Mouse (Mus musculus) midbrain, embryonic 15.5 days (tissue): ENCODE results near the gene Fezf2. TPM values are rescaled to one million over a fixed set of nuclear protein-coding genes. Genes with fewer than 3 reads are reported as not detected.

Experiments
- ATAC-seq: fragments of 200-750 bp; cut with Nextera tagmentation; replicated peaks from 2 replicates; pipeline ENCODE4 v1.8.0; 2017; ENCODE audit warnings: moderate TSS enrichment
- H3K27ac ChIP-seq: fragments of 300-500 bp; sonication (generic); 2 replicates; pipeline ENCODE4 v1.5.1; 2015; ENCODE audit warnings: mild to moderate bottlenecking, inconsistent platforms
- H3K27me3 ChIP-seq: fragments of 300-500 bp; sonication (generic); replicated peaks from 2 replicates; pipeline ENCODE4 v1.6.1; 2015; ENCODE audit warnings: inconsistent platforms
- H3K36me3 ChIP-seq: fragments of 300-500 bp; sonication (generic); replicated peaks from 2 replicates; pipeline ENCODE4 v1.6.1; 2015; ENCODE audit warnings: inconsistent platforms
- H3K4me1 ChIP-seq: fragments of 300-500 bp; sonication (generic); 2 replicates; pipeline ENCODE4 v1.6.1; 2015; ENCODE audit warnings: inconsistent platforms
- H3K4me2 ChIP-seq: fragments of 300-500 bp; sonication (generic); 2 replicates; pipeline ENCODE4 v1.6.1; 2015; ENCODE audit warnings: inconsistent platforms, mild to moderate bottlenecking, moderate library complexity
- H3K4me3 ChIP-seq: fragments of 300-500 bp; sonication (generic); 2 replicates; pipeline ENCODE4 v1.5.1; 2015; ENCODE audit warnings: mild to moderate bottlenecking, inconsistent platforms
- H3K9ac ChIP-seq: fragments of 300-500 bp; sonication (generic); 2 replicates; pipeline ENCODE4 v1.6.1; 2015; ENCODE audit warnings: mild to moderate bottlenecking, inconsistent platforms
- H3K9me3 ChIP-seq: fragments of 300-500 bp; sonication (generic); 2 replicates; pipeline ENCODE4 v1.6.1; 2016; ENCODE audit warnings: inconsistent platforms
- WGBS: fragments of 180-500 bp; shearing (Covaris S2); methylation state at CpG from one replicate; pipeline ENCODE4 v1.1.7; 2015; ENCODE audit warnings: mixed read lengths; 5-methylcytosine and 5-hydroxymethylcytosine counted together
- polyA plus RNA-seq: library from polyadenylated mRNA; unstranded; fragments of >200 nt; fragmentation: Nextera tagmentation; extraction: Ambion mirVana; gene quantifications from 2 replicates; pipeline ENCODE4 v1.2.1, GENCODE M21; 2015

Fezf2 gene
- 4.1 and 4.2 TPM in 2 replicates for polyA plus RNA-seq

- H3K4me2 ChIP-seq, result no peak within 1 kb of the TSS
- H3K4me1 ChIP-seq, result peaks cover 18% of the 10 kb centered on the region
- H3K36me3 ChIP-seq, result no peaks in the 10 kb centered on the region
- no peak for ATAC-seq
- H3K9ac ChIP-seq, result no peak within 1 kb of the TSS
- no peaks in the 10 kb centered on the region for H3K9me3 ChIP-seq
- 0% methylated on average over 2 of the region's 2 CpGs for WGBS
- peaks cover 86% of the 10 kb centered on the region for H3K27me3 ChIP-seq
- H3K27ac ChIP-seq, result no peak within 1 kb of the TSS
- H3K4me3 ChIP-seq, result no peak within 1 kb of the TSS
Observed at GRCm38 (mm10) chr14:12348089-12348488, at the start of gene Fezf2. Fezf2 (minus strand) TSS chr14:12348189.

GRCm38 (mm10) chr14:12397561-12397960 lies 49.6 kb upstream of the Fezf2 start:
- 74% methylated on average over 3 of the region's 3 CpGs for WGBS
- no peak overlapping the region for H3K4me2 ChIP-seq
- H3K9ac ChIP-seq, result no peak overlapping the region
- ATAC-seq, result no peak
- H3K4me1 ChIP-seq, result 0 out of 2 replicates have a peak, but pooled peaks cover 5% of the 10 kb centered on the region
- H3K4me3 ChIP-seq, result no peak overlapping the region
- peaks cover 55% of the 10 kb centered on the region for H3K27me3 ChIP-seq
- no peaks in the 10 kb centered on the region for H3K36me3 ChIP-seq
- H3K27ac ChIP-seq, result no peak overlapping the region
- H3K9me3 ChIP-seq, result no peaks in the 10 kb centered on the region

- Histone ChIP-seq H3K27ac (no peak overlapping the region), H3K36me3 (no peaks in the 10 kb centered on the region), H3K4me1 (peaks cover 10% of the 10 kb centered on the region), H3K27me3 (peaks cover 73% of the 10 kb centered on the region), H3K4me3 (no peak overlapping the region), H3K4me2 (no peak overlapping the region), H3K9ac (no peak overlapping the region), H3K9me3 (no peaks in the 10 kb centered on the region)
- ATAC-seq, result no peak
- 30% methylated on average over 2 of the region's 2 CpGs for WGBS
Observed at GRCm38 (mm10) chr14:12394318-12394717, 46.3 kb upstream of the Fezf2 start.

- Histone ChIP-seq H3K4me3 (no peak overlapping the region), H3K36me3 (no peaks in the 10 kb centered on the region), H3K27ac (no peak overlapping the region), H3K27me3 (peaks cover 79% of the 10 kb centered on the region), H3K4me1 (peaks cover 20% of the 10 kb centered on the region), H3K9ac (no peak overlapping the region), H3K4me2 (no peak overlapping the region), H3K9me3 (no peaks in the 10 kb centered on the region)
- WGBS, result 8% methylated on average over 12 of the region's 12 CpGs
- ATAC-seq, result peak; percentile 74
Observed at GRCm38 (mm10) chr14:12393271-12393861, 45.4 kb upstream of the Fezf2 start.

- H3K4me1 ChIP-seq, result peaks cover 21% of the 10 kb centered on the region
- H3K4me3 ChIP-seq, result no peak overlapping the region
- 39% methylated on average over 7 of the region's 7 CpGs for WGBS
- H3K9ac ChIP-seq, result no peak overlapping the region
- ATAC-seq, result no peak
- no peaks in the 10 kb centered on the region for H3K36me3 ChIP-seq
- no peak overlapping the region for H3K4me2 ChIP-seq
- no peaks in the 10 kb centered on the region for H3K9me3 ChIP-seq
- H3K27me3 ChIP-seq, result peaks cover 79% of the 10 kb centered on the region
- no peak overlapping the region for H3K27ac ChIP-seq
Observed at GRCm38 (mm10) chr14:12391167-12391566, 43.2 kb upstream of the Fezf2 start.

- peaks cover 21% of the 10 kb centered on the region for H3K4me1 ChIP-seq
Observed at GRCm38 (mm10) chr14:12388806-12389436, 40.9 kb upstream of the Fezf2 start.

GRCm38 (mm10) chr14:12388192-12388795 lies 40.3 kb upstream of the Fezf2 start:
- peaks cover 89% of the 10 kb centered on the region for H3K27me3 ChIP-seq
- no peaks in the 10 kb centered on the region for H3K36me3 ChIP-seq
- H3K27ac ChIP-seq, result no peak overlapping the region
- H3K9ac ChIP-seq, result no peak overlapping the region
- 22% methylated on average over 4 of the region's 4 CpGs for WGBS
- no peaks in the 10 kb centered on the region for H3K9me3 ChIP-seq
- no peak overlapping the region for H3K4me3 ChIP-seq
- H3K4me1 ChIP-seq, result peaks cover 16% of the 10 kb centered on the region
- H3K4me2 ChIP-seq, result no peak overlapping the region
- peak; percentile 63 for ATAC-seq

More at GRCm38 (mm10) chr14:12388806-12389436, 40.9 kb upstream of the Fezf2 start:
- peak; percentile 26; the same call in 1 of the 2 replicates for ATAC-seq
- Histone ChIP-seq H3K9me3 (no peaks in the 10 kb centered on the region), H3K4me3 (no peak overlapping the region), H3K27ac (no peak overlapping the region), H3K27me3 (peaks cover 85% of the 10 kb centered on the region), H3K9ac (no peak overlapping the region), H3K4me2 (no peak overlapping the region), H3K36me3 (no peaks in the 10 kb centered on the region)
- 11% methylated on average over 14 of the region's 14 CpGs for WGBS

GRCm38 (mm10) chr14:12387176-12387575 lies 39.2 kb upstream of the Fezf2 start:
- Histone ChIP-seq H3K4me2 (no peak overlapping the region), H3K9ac (no peak overlapping the region), H3K36me3 (no peaks in the 10 kb centered on the region), H3K27ac (no peak overlapping the region), H3K27me3 (peaks cover 90% of the 10 kb centered on the region), H3K4me1 (peaks cover 16% of the 10 kb centered on the region), H3K9me3 (no peaks in the 10 kb centered on the region), H3K4me3 (no peak overlapping the region)
- no peak for ATAC-seq
- WGBS, result 60% methylated on average over 6 of the region's 6 CpGs

- H3K27me3 ChIP-seq, result peaks cover 74% of the 10 kb centered on the region
- no peak overlapping the region for H3K4me2 ChIP-seq
- H3K9ac ChIP-seq, result no peak overlapping the region
- no peak for ATAC-seq
- no peak overlapping the region for H3K4me3 ChIP-seq
- 0 out of 2 replicates have a peak, but pooled peaks cover 2% of the 10 kb centered on the region for H3K4me1 ChIP-seq
- no peak overlapping the region for H3K27ac ChIP-seq
- no peaks in the 10 kb centered on the region for H3K9me3 ChIP-seq
- WGBS, result 23% methylated on average over 9 of the region's 9 CpGs
- H3K36me3 ChIP-seq, result no peaks in the 10 kb centered on the region
Observed at GRCm38 (mm10) chr14:12377883-12378282, 29.9 kb upstream of the Fezf2 start.

GRCm38 (mm10) chr14:12377289-12377688 lies 29.3 kb upstream of the Fezf2 start:
- no peak overlapping the region for H3K27ac ChIP-seq
- WGBS, result 90% methylated on average over 2 of the region's 2 CpGs
- no peak overlapping the region for H3K9ac ChIP-seq
- no peak overlapping the region for H3K4me2 ChIP-seq
- no peak overlapping the region for H3K4me3 ChIP-seq
- no peaks in the 10 kb centered on the region for H3K36me3 ChIP-seq
- no peaks in the 10 kb centered on the region for H3K9me3 ChIP-seq
- H3K4me1 ChIP-seq, result 0 out of 2 replicates have a peak, but pooled peaks cover 2% of the 10 kb centered on the region
- no peak for ATAC-seq
- H3K27me3 ChIP-seq, result peaks cover 69% of the 10 kb centered on the region

- H3K27me3 ChIP-seq, result peaks cover 51% of the 10 kb centered on the region
Observed at GRCm38 (mm10) chr14:12375451-12375850, 27.5 kb upstream of the Fezf2 start.

GRCm38 (mm10) chr14:12350271-12350916 lies 2.4 kb upstream of the Fezf2 start:
- Histone ChIP-seq H3K4me2 (no peak overlapping the region), H3K27ac (no peak overlapping the region), H3K27me3 (peaks cover 85% of the 10 kb centered on the region), H3K4me1 (peaks cover 8% of the 10 kb centered on the region; the same call in 1 of the 2 replicates), H3K9me3 (no peaks in the 10 kb centered on the region), H3K9ac (no peak overlapping the region), H3K36me3 (no peaks in the 10 kb centered on the region), H3K4me3 (no peak overlapping the region)
- WGBS, result 8% methylated on average over 16 of the region's 16 CpGs
- no peak for ATAC-seq

More at GRCm38 (mm10) chr14:12375451-12375850, 27.5 kb upstream of the Fezf2 start:
- H3K4me2 ChIP-seq, result no peak overlapping the region
- ATAC-seq, result no peak
- WGBS, result 36% methylated on average over 2 of the region's 2 CpGs
- no peaks in the 10 kb centered on the region for H3K36me3 ChIP-seq
- H3K4me3 ChIP-seq, result no peak overlapping the region
- no peak overlapping the region for H3K9ac ChIP-seq
- H3K27ac ChIP-seq, result no peak overlapping the region
- H3K4me1 ChIP-seq, result 0 out of 2 replicates have a peak, but pooled peaks cover 2% of the 10 kb centered on the region
- H3K9me3 ChIP-seq, result no peaks in the 10 kb centered on the region
